Mouse (Mus musculus) limb, embryonic 12.5 days (tissue): Measurements from ENCODE around the gene Batf. TPM values are rescaled to one million over a fixed set of nuclear protein-coding genes. Genes with fewer than 3 reads are reported as not detected.

Experiments
- ATAC-seq: fragments of 200-750 bp; cut with Nextera tagmentation; 2 replicates; pipeline ENCODE4 v1.8.0; 2017; ENCODE audit warnings: low read depth, moderate TSS enrichment; ENCODE audit not compliant: insufficient number of reproducible peaks, insufficient read depth, low FRiP score, low TSS enrichment
- H3K27ac ChIP-seq: fragments of 300-500 bp; sonication (generic); 2 replicates; pipeline ENCODE4 v1.5.1; 2016; ENCODE audit warnings: mild to moderate bottlenecking, moderate library complexity
- H3K27me3 ChIP-seq: fragments of 300-500 bp; sonication (generic); 2 replicates; pipeline ENCODE4 v1.6.1; 2016; ENCODE audit warnings: mild to moderate bottlenecking, moderate library complexity
- H3K36me3 ChIP-seq: fragments of 300-500 bp; sonication (generic); 2 replicates; pipeline ENCODE4 v1.6.1; 2016; ENCODE audit warnings: mild to moderate bottlenecking, moderate library complexity
- H3K4me1 ChIP-seq: fragments of 300-500 bp; sonication (generic); replicated peaks from 2 replicates; pipeline ENCODE4 v1.6.1; 2016
- H3K4me2 ChIP-seq: fragments of 300-500 bp; sonication (generic); 2 replicates; pipeline ENCODE4 v1.6.1; 2016; ENCODE audit warnings: mild to moderate bottlenecking, moderate library complexity
- H3K4me3 ChIP-seq: fragments of 300-500 bp; sonication (generic); replicated peaks from 2 replicates; pipeline ENCODE4 v1.5.1; 2016; ENCODE audit warnings: mild to moderate bottlenecking
- H3K9ac ChIP-seq: fragments of 300-500 bp; sonication (generic); replicated peaks from 2 replicates; pipeline ENCODE4 v1.6.1; 2016; ENCODE audit warnings: mild to moderate bottlenecking, moderate library complexity
- H3K9me3 ChIP-seq: fragments of 300-500 bp; sonication (generic); 2 replicates; pipeline ENCODE4 v1.6.1; 2016; ENCODE audit warnings: mild to moderate bottlenecking, moderate library complexity
- WGBS: fragments of 180-500 bp; shearing (Covaris S2); methylation state at CpG from one replicate; pipeline ENCODE4 v1.1.7; 2016; 5-methylcytosine and 5-hydroxymethylcytosine counted together
- polyA plus RNA-seq: library from polyadenylated mRNA; unstranded; fragments of >200 nt; fragmentation: Nextera tagmentation; extraction: Ambion mirVana; gene quantifications from 2 replicates; pipeline ENCODE4 v1.2.1, GENCODE M21; 2016

Batf gene
- polyA plus RNA-seq, 1 experiment from 2014 or later = 1.8 TPM

DNA sequence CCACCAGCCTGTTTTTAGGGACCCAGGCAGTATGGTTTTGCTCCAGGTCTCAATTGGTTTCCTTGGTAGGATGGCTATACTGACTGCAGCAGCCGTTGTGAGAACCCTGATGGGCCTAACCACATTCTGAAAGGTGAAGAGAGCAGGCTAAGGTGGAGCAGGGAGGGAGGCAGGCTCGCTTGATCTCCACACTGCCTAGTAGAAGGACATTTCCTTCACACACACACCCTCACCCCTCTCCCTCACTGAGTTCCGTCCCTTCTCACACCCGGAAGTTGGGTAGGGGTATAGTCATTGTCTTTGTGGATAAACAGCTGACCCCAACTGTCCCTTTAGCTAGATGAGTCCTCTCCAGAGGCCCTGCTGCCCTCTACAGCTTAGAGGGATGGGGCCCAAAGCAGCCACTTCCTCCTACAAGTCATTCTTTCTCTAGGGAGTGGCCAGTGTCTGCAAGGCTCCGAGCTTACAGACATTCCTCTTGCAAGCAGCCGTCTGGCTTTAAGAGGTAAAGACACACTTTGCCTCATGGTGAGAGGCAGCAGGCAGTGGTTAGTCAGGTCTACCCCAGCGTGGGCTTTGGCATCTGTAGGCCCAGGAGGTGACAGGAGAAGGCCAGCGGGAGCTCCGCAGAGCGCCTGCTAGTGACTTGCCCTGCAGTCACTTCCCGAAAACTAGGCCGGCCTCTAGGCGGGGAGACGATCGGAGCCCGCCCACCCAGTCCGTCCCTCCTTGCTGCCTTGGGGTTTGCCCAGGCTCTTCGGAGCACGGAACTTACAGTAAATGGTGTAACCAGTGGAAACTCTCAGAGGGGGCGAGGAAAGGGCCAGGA, 18.7 kb downstream of the Batf start:
- Histone ChIP-seq H3K27me3 (peaks cover 16% of the 10 kb centered on the region), H3K36me3 (no peaks in the 10 kb centered on the region), H3K4me1 (peaks cover 21% of the 10 kb centered on the region), H3K9ac (peak overlapping the region; percentile 58), H3K4me2 (peak overlapping the region; percentile 72), H3K4me3 (peak overlapping the region; percentile 39), H3K27ac (peak overlapping the region; percentile 60), H3K9me3 (no peaks in the 10 kb centered on the region)
- peak; percentile 67; the same call in 1 of the 2 replicates for ATAC-seq
- WGBS = 9% methylated on average over 20 of the region's 20 CpGs

DNA sequence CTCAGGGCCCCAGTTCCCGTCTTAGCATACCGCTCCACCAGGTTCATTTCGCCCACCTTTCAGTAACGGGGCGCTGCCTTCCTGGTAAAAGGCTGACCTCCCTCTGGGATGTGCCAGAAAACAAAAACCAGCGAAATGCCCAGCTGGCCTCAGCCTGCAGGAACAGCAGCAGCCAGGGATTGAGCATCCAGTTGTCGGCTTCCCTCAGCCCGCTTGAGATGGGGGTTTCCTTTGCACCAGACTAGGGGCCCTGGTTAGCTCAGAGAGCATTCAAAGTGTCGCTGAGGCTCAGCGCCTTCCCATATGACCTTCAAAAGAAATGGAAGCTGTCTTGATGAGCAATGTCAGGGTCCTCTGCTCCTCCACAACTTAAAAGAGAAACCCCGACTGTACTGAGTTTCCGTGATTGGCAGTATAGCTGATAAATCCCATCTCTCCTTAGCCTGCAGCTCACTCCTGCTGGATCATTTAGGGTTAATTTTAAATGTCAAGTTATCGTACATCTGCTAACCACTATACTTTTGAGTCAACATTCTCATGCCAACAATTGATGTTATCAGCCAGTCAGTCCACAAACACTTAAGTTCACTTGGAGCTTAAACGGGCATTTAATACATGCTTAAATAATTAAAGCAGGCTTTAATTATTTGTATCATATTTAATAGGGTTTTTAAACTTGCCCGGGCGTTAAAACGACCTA, 19.5 kb downstream of the Batf start:
- 12% methylated on average over 17 of the region's 17 CpGs for WGBS

DNA sequence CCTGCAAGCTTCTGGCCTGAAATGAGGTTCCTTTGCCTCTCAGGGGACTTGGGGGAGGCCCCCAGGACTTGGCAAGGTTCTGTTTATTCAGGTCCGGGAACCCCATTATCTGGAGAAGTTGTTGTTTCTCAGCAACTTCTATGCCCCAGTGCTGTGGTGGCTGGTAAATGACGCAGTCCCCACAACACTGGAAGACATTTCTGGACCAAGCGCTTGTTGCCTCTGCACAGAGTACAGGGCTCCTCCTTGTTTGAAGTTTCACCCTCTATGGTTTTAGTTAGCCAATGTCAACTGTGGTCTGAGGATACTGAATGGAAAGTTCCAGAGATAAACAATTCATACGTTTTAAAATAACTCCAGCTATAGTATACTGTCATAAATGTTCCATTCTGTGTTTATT, 20.4 kb downstream of the Batf start:
- Histone ChIP-seq H3K4me1 (peaks cover 21% of the 10 kb centered on the region), H3K36me3 (no peaks in the 10 kb centered on the region), H3K9me3 (no peaks in the 10 kb centered on the region), H3K27ac (no peak overlapping the region), H3K4me2 (no peak overlapping the region), H3K4me3 (no peak overlapping the region), H3K27me3 (peaks cover 16% of the 10 kb centered on the region), H3K9ac (no peak overlapping the region)
- no peak for ATAC-seq
- 85% methylated on average over 4 of the region's 4 CpGs for WGBS

More for the DNA sequence above, 19.5 kb downstream of the Batf start:
- H3K4me1 ChIP-seq = peaks cover 21% of the 10 kb centered on the region
- no peaks in the 10 kb centered on the region for H3K36me3 ChIP-seq
- no peaks in the 10 kb centered on the region for H3K9me3 ChIP-seq
- H3K27me3 ChIP-seq = peaks cover 16% of the 10 kb centered on the region
- H3K9ac ChIP-seq = peak overlapping the region; percentile 58
- peak overlapping the region; percentile 72 for H3K4me2 ChIP-seq
- 0 out of 2 replicates have a peak overlapping the region, but pooled peaks have one; percentile 8 for H3K27ac ChIP-seq
- no peak for ATAC-seq
- H3K4me3 ChIP-seq = peak overlapping the region; percentile 39

DNA sequence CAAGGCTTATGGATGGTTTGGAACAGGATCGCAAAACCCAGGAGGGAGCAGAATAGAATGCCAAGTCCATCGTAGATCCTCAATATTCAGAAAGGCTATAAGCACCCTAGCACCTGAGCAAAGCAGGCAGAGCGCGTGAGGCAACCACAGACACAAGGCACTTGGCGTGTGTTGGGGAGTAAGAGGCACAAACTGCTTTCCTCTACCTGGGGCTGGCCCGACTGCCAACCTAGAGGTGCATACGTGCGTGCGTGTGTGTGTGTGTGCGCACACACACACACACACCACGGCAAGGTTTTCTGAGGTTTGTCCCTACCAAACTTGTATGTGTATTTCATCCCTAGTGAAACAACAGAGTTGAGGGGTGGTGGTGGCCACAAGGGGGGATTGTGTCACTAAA, 20.9 kb downstream of the Batf start:
- 91% methylated on average over 11 of the region's 11 CpGs for WGBS

DNA sequence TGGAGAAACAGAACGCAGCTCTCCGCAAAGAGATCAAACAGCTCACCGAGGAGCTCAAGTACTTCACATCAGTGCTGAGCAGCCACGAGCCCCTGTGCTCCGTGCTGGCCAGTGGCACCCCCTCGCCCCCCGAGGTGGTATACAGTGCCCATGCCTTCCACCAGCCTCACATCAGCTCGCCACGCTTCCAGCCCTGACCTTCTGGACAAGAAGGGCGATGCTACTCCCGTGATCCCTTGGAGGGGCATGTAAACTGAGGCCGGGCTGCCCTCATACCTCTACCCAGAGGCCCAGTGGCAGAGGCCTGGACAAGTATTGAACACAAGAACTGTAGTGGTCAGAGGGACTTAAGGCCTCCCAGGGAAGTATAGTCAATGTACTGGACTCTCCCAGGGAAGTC, 22.1 kb downstream of the Batf start:
- Histone ChIP-seq H3K27me3 (peaks cover 16% of the 10 kb centered on the region), H3K27ac (no peak overlapping the region), H3K4me1 (peaks cover 21% of the 10 kb centered on the region), H3K4me2 (no peak overlapping the region), H3K4me3 (no peak overlapping the region), H3K9me3 (no peaks in the 10 kb centered on the region), H3K9ac (no peak overlapping the region), H3K36me3 (no peaks in the 10 kb centered on the region)
- ATAC-seq = no peak
- WGBS = 87% methylated on average over 12 of the region's 12 CpGs

More for the DNA sequence above, 20.9 kb downstream of the Batf start:
- Histone ChIP-seq H3K27ac (no peak overlapping the region), H3K4me3 (no peak overlapping the region), H3K27me3 (peaks cover 16% of the 10 kb centered on the region), H3K9me3 (no peaks in the 10 kb centered on the region), H3K4me1 (peaks cover 21% of the 10 kb centered on the region), H3K9ac (no peak overlapping the region), H3K36me3 (no peaks in the 10 kb centered on the region), H3K4me2 (no peak overlapping the region)
- ATAC-seq = no peak

DNA sequence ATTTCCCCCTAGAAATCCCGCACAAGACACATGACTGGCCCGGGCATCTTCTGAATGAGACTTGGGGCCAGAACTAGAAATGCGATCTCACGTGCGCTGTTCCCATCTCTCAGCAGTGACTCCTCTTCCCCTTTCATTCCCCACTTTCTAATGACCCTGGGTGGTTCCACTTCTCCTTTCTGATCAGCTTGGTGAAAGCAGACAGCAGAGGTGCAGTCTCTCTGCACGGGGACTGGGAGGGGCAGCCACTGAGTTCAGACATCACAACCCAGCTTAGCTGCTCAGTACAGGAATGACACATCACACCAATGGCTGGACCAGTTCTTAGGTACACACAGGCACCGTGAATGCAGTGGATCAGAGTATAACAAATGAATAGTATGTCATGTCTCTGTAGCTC, 24.2 kb downstream of the Batf start:
- H3K9ac ChIP-seq = no peak overlapping the region
- no peak overlapping the region for H3K27ac ChIP-seq
- 80% methylated on average over 7 of the region's 7 CpGs for WGBS
- ATAC-seq = no peak
- no peaks in the 10 kb centered on the region for H3K9me3 ChIP-seq
- H3K4me1 ChIP-seq = peaks cover 11% of the 10 kb centered on the region
- peaks cover 16% of the 10 kb centered on the region for H3K27me3 ChIP-seq
- no peaks in the 10 kb centered on the region for H3K36me3 ChIP-seq
- H3K4me3 ChIP-seq = no peak overlapping the region
- H3K4me2 ChIP-seq = no peak overlapping the region

DNA sequence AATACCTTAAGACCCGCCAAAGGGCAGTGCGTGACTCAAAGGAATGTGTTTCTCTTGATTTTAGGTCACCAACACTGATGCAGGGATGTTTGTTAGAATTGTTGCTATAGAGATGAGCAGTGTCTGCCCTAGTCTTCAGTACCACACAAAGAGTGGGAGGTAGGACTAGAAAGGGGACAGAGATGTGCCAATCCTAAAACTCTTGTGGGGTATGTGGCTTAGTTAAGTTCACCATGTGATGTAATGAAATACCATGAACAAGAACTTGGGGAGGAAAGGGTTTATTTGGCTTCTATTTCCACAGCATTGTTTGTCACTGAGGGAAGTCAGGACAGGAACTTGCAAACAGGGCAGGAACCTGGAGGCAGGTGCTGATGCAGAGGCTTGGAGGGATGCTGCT, 26.1 kb downstream of the Batf start:
- H3K27ac ChIP-seq = no peak overlapping the region
- H3K4me2 ChIP-seq = no peak overlapping the region
- H3K4me3 ChIP-seq = no peak overlapping the region
- ATAC-seq = no peak
- no peaks in the 10 kb centered on the region for H3K9me3 ChIP-seq
- H3K27me3 ChIP-seq = peaks cover 5% of the 10 kb centered on the region; the same call in 1 of the 2 replicates
- H3K36me3 ChIP-seq = no peaks in the 10 kb centered on the region
- H3K9ac ChIP-seq = no peak overlapping the region
- H3K4me1 ChIP-seq = no peaks in the 10 kb centered on the region
- 83% methylated on average over 2 of the region's 2 CpGs for WGBS

DNA sequence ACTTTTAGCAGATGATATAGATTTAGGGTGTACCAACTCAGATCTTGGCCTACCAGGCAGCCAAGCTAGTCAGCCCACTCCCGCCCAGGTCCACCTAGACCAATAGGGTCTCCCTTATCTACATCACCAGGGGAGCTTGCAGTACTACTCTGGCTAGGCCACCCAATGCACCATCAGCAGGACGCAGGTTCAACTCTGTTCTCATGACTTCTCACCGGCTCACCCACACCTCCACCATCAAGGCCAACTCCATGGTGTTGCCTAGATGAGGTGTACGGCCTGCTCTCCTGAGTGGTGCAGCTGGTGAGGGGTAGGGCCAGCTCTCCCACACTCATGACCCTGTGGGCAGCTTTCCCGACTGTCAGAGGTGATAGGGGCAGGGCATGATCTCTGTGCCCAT, 27.7 kb downstream of the Batf start:
- Histone ChIP-seq H3K4me3 (no peak overlapping the region), H3K36me3 (no peaks in the 10 kb centered on the region), H3K4me2 (no peak overlapping the region), H3K9me3 (no peaks in the 10 kb centered on the region), H3K27me3 (no peaks in the 10 kb centered on the region), H3K27ac (no peak overlapping the region), H3K9ac (no peak overlapping the region), H3K4me1 (no peaks in the 10 kb centered on the region)
- no peak for ATAC-seq
- 93% methylated on average over 5 of the region's 5 CpGs for WGBS

DNA sequence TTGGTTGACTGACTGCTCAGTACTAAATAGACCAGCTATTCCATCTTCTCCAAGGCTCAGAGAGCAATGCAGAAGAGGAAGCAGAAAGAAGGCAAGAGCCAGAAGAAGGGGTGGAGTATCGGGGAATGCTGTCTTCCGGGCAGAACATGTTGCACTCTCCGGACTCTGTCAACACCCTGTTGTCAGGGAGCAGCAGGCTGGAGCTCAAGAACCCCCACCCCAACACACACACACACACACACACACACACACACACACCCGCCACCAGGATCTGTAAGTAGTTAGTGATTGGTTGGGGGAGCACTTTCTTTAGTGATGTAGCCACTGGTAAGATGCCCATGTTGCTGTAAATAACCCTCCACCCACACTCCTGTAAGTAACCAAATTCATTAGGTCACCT, 38.8 kb downstream of the Batf start:
- Histone ChIP-seq H3K27me3 (0 out of 2 replicates have a peak, but pooled peaks cover 2% of the 10 kb centered on the region), H3K9me3 (no peaks in the 10 kb centered on the region), H3K27ac (no peak overlapping the region), H3K4me1 (no peaks in the 10 kb centered on the region), H3K4me3 (no peak overlapping the region), H3K4me2 (no peak overlapping the region), H3K36me3 (no peaks in the 10 kb centered on the region), H3K9ac (no peak overlapping the region)
- 79% methylated on average over 4 of the region's 4 CpGs for WGBS
- ATAC-seq = no peak

DNA sequence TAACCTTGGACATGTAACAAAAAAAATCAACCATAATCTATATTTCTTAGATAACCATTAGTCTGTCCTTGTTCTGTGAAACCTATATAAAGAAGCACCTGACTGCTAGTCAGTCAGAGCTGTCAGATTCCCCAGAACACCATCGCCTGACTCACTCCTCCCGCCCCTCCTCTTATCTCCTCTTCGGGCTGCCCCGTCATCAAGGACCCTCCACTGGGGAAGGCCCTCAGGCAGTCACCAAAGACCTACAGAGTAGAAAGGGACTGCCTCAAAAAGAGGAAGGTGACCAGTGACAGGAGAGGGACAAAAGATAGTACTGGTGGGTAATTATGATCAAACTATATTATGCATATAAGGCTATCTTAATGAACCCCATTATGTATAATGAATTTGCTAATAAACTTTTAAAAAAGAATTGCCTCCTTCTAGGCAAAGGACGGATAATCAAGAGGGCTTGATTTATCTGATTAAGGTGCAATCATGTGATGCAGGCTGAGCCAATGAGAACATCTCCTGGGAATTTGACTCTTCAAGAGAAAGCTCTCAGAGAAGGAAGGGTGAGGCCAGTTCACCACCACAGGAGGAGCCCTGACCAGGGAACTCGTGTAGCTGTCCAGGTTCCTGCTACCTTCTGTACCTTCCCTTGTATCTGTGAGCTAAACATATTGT, 40.4 kb downstream of the Batf start:
- H3K4me2 ChIP-seq = no peak overlapping the region
- no peaks in the 10 kb centered on the region for H3K36me3 ChIP-seq
- WGBS = 58% methylated on average over 6 of the region's 6 CpGs
- no peak overlapping the region for H3K27ac ChIP-seq
- no peaks in the 10 kb centered on the region for H3K27me3 ChIP-seq
- H3K4me1 ChIP-seq = no peaks in the 10 kb centered on the region
- H3K9ac ChIP-seq = no peak overlapping the region
- ATAC-seq = no peak
- no peaks in the 10 kb centered on the region for H3K9me3 ChIP-seq
- H3K4me3 ChIP-seq = no peak overlapping the region

DNA sequence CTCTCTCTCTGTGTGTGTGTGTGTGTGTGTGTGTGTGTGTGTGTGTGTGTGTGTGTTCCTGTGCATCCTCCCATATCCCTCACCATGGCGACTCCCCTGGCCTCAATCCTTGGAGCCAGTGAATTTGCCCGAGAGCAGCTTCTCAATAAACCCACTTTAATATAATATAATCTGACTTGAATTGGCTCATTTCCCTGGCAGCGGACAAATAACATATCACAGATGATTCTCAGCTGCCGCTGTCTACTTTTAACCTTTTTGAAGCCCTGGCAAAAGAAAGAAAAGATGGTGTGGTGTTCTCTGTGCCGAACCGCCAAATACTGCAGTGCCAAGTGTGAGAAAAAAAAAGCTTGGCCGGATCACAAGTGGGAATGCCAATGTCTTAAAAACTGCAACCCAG, 41.7 kb downstream of the Batf start:
- Histone ChIP-seq H3K27me3 (no peaks in the 10 kb centered on the region), H3K36me3 (no peaks in the 10 kb centered on the region), H3K27ac (no peak overlapping the region), H3K4me2 (no peak overlapping the region), H3K9me3 (no peaks in the 10 kb centered on the region), H3K4me1 (no peaks in the 10 kb centered on the region), H3K4me3 (no peak overlapping the region), H3K9ac (no peak overlapping the region)
- no peak for ATAC-seq
- WGBS = 89% methylated on average over 7 of the region's 7 CpGs
